Mouse (Mus musculus) large intestine, adult 2 months (tissue): ENCODE results near the gene Gdpgp1. TPM values are rescaled to one million over a fixed set of nuclear protein-coding genes. Genes with fewer than 3 reads are reported as not detected.

Source experiments
- DNase-seq: peaks from one replicate; pipeline ENCODE4 v3.0.0-alpha.2; 2012; ENCODE audit warnings: low read depth, low spot score
- WGBS: fragments of 180-500 bp; shearing (Covaris S2); methylation state at CpG from one replicate; pipeline ENCODE4 v1.1.7; 2018; 5-methylcytosine and 5-hydroxymethylcytosine counted together
- polyA plus RNA-seq: library from polyadenylated mRNA; depleted of rRNA; stranded (reverse); fragments of >200 nt; gene quantifications from 2 replicates; pipeline ENCODE4 v1.2.3, GENCODE M21; 2012; rRNA removed

Gdpgp1 gene
- 3.1 and 4.7 TPM in 2 replicates for polyA plus RNA-seq

DNA sequence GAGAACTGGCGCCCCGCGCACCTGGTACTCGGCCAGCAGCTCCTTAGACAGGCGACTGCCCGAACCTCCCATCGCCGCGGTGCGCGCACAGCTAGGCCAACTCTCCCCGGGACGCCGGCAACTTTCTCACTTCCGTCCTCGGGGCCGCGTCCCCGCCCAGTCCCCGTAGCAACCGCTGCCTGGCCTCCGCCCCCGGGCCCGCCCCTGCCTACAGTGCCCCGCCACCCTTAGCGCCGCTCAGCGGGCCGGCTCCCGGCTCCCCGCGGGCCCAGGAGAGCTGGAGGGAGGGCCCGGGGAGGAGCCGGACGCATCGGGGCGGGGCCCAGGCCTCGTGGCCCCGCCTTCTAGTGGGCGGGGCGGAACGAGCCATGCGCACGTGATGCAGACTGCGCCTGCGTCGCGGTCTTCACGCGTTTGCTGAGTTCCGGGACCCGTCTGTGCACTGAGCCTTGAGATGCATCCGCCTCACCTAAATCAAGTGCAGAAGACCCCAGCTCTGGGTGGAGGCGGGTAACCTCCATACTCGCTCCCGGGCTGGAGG is at the start of gene Gdpgp1, which contains the start of gene Cib1:
TSS of gene Gdpgp1 (plus strand) at position 377 of the 541 bp plus-strand sequence.
TSS of gene Cib1 (minus strand) at position 325 of the 541 bp plus-strand sequence.
- DNase-seq = no peak
- under 1% methylated on average over 56 of the region's 56 CpGs for WGBS

- no peak for DNase-seq
- 93% methylated on average over 1 of the region's 1 CpGs for WGBS
Measured at GRCm38 (mm10) chr7:80183466-80183865, 49.2 kb upstream of the Gdpgp1 start.

- 48% methylated on average over 5 of the region's 5 CpGs for WGBS
- no peak for DNase-seq
Measured at GRCm38 (mm10) chr7:80183969-80184368, 48.7 kb upstream of the Gdpgp1 start.

- DNase-seq = no peak
- WGBS = 59% methylated on average over 4 of the region's 4 CpGs
Measured at GRCm38 (mm10) chr7:80184551-80184950, 48.1 kb upstream of the Gdpgp1 start.

- DNase-seq = no peak
- WGBS = 37% methylated on average over 6 of the region's 6 CpGs
Measured at GRCm38 (mm10) chr7:80184968-80185367, 47.7 kb upstream of the Gdpgp1 start.

GRCm38 (mm10) chr7:80186021-80186420 is 46.6 kb upstream of the Gdpgp1 start:
- DNase-seq = no peak
- WGBS = 6% methylated on average over 8 of the region's 8 CpGs

GRCm38 (mm10) chr7:80186531-80187296 is 46.0 kb upstream of the Gdpgp1 start, which contains the start of gene Sema4b:
TSS of gene Sema4b (plus strand) at chr7:80186841.
- 4% methylated on average over 50 of the region's 51 CpGs for WGBS
- DNase-seq = no peak

- no peak for DNase-seq
- WGBS = 32% methylated on average over 12 of the region's 12 CpGs
Measured at GRCm38 (mm10) chr7:80187501-80187900, 45.2 kb upstream of the Gdpgp1 start.

DNA sequence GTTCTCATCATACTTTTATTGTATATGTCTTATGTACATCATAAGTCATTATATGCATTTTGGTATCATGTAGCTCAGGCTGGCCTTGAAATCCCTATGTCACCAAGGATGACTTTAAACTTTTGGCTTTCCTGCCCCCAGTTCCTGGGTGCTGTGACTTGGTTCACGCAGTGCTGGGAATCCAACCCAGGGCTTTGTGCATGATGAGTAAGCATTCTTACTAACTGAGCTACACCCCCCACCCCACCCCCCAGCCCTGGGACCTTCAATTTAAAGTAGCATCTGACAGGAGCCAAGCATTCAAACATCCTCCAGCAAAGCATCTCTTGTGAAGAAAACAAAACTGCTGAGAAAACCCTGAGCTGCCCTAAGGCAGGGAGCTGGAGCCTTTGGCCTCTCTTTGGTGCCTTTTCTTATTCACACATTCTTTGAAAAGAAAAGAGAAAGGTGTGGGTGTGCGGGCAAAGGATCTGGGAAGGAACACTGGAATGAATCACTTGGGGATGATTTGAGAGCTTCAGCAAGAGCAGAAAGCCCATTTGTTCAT is 44.0 kb upstream of the Gdpgp1 start:
- no peak for DNase-seq

GRCm38 (mm10) chr7:80189147-80189933 is 43.3 kb upstream of the Gdpgp1 start:
- 30% methylated on average over 11 of the region's 11 CpGs for WGBS

More for the DNA sequence above, 44.0 kb upstream of the Gdpgp1 start:
- 76% methylated on average over 2 of the region's 2 CpGs for WGBS

DNA sequence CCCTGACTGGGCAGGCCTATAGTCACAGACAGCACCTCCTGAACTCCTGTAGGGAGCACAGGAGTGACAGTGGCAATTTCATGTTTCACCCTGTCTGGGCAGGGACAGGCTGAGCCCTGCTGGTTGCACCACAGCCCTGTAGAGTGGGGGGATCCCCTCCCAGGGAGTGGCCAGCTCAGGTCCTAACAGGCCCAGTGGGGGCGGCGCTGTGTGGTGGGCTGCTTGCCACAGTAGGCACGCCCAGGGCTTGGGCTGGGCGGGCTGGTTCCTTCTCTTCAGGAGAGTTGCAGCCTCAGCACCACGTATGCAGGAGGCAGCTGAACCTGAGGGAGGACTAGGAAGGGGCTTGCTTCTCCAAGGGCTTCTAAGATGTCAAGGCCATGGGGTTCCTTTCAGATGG is 41.2 kb upstream of the Gdpgp1 start:
- 19% methylated on average over 5 of the region's 5 CpGs for WGBS
- no peak for DNase-seq

More at GRCm38 (mm10) chr7:80189147-80189933, 43.3 kb upstream of the Gdpgp1 start:
- DNase-seq = no peak

DNA sequence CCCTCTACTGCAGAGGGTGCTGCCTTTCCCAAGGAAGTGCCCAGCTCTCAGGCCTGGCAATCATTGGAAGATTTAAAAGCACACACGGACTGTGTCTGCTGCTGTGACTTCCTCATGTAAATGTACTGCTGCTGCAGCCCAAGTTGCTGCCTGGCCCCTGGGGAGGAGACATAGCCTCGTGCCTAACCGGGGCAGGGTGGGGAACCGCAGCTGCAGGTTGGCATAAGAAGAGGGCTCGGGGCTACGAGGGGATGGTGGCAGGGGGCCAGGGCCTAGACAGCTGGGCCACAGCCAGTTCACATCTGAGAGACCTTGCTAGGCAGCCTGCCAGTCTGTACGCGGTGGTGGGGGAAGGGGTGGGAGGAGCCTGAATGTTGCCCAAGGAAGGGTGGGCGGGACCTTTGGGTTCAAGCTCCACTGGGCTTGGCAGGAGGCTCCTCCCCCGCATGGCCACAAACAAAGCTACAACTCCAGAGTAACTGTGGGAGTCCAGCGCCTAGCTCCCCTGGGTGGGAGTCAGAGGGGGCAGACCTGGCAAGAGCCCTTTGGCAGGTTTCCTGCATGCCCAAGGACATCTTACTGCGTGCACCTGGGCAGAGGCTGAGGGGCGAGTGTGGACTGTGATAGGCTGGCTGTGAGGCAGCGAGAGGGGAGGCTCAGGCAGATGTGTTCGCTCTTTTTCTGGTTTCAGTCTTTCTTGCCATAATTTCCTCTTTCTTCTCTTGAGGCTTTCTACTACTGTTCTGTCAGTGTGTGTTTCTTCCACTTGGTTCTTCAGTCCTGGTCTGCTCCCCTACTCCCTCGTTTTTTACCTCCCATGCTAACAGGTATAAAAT is 40.2 kb upstream of the Gdpgp1 start:
- DNase-seq = no peak
- WGBS = 4% methylated on average over 16 of the region's 16 CpGs

- 74% methylated on average over 13 of the region's 13 CpGs for WGBS
- DNase-seq = no peak
Measured at GRCm38 (mm10) chr7:80193941-80194739, 38.5 kb upstream of the Gdpgp1 start.

GRCm38 (mm10) chr7:80195146-80195545 is 37.5 kb upstream of the Gdpgp1 start:
- DNase-seq = no peak
- 88% methylated on average over 5 of the region's 5 CpGs for WGBS

GRCm38 (mm10) chr7:80195576-80196263 is 36.9 kb upstream of the Gdpgp1 start:
- WGBS = 81% methylated on average over 10 of the region's 11 CpGs
- DNase-seq = no peak

- DNase-seq = no peak
- 27% methylated on average over 4 of the region's 4 CpGs for WGBS
Measured at GRCm38 (mm10) chr7:80197371-80197770, 35.3 kb upstream of the Gdpgp1 start.

- WGBS = under 1% methylated on average over 68 of the region's 74 CpGs
- DNase-seq = no peak
Measured at GRCm38 (mm10) chr7:80197941-80198778, 34.5 kb upstream of the Gdpgp1 start.
